Mouse (Mus musculus) ES-E14 (cell line): ENCODE measurements around the gene Car11.

Source experiments
- HCFC1 ChIP-seq: IDR thresholded peaks from 2 replicates; pipeline ENCODE4 v1.6.1; 2012; ENCODE audit warnings: low read length, inconsistent platforms, borderline replicate concordance; ENCODE audit not compliant: insufficient read depth
- ZNF384 ChIP-seq: IDR thresholded peaks from 2 replicates; pipeline ENCODE4 v1.6.1; 2012; ENCODE audit warnings: low read depth, low read length, inconsistent platforms

DNA sequence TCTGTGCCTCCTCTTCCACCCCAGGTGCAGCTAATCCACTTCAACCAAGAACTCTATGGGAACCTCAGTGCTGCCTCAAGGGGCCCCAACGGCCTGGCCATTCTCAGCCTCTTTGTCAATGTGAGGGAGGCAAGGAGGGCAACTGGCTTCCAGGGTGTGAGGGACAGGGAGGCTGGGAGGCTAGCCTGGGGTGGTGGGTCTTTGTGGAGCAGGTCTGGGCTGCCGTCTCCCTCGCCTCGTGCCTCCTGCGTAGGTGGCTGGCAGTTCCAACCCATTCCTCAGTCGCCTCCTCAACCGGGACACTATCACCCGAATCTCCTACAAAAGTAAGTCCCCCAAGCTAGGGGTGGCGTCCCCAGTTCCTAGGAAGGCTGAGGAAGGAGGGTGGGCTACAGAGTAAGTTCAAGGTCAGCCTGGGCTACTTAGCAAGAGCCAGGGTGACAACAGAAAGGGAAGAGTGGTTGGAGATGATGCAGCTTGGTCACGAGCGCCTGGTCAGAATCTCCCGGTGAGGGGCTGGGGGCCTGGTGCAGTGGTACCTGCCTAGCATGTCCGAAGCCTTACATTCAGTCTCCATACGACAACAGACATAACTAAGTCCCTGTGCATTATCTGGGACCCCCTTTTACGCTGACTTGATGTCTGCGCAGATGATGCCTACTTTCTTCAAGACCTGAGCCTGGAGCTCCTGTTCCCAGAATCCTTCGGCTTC, 3.3 kb downstream of the Car11 start:
- TF ChIP-seq HCFC1 (no peak), ZNF384 (no peak)
